Mouse (Mus musculus): ENCODE measurements around the gene Prima1. TPM values are rescaled to one million over a fixed set of nuclear protein-coding genes. Genes with fewer than 3 reads are reported as not detected.

Prima1 gene
- polyA plus RNA-seq, 1 experiment from 2014 or later, result 0.95 TPM

GRCm38 (mm10) chr12:103214797-103215196 lies 27.2 kb downstream of the Prima1 start:
- no peak for ATAC-seq (replicated peaks; ENCODE audit: low FRiP score)
- no peak overlapping the region for H3K27ac ChIP-seq (ENCODE audit: low read depth, low read length)

GRCm38 (mm10) chr12:103214270-103214669 lies 27.7 kb downstream of the Prima1 start:
- Histone ChIP-seq H3K27ac (ENCODE audit: low read depth, low read length) (no peak overlapping the region), H3K4me3 (ENCODE audit: low read depth, low read length) (no peak overlapping the region), H3K9me3 (ENCODE audit: control insufficient read depth, low read length) (no peaks in the 10 kb centered on the region), H3K4me2 (ENCODE audit: low read depth, low read length, severe bottlenecking) (no peak overlapping the region), H3K36me3 (ENCODE audit: control insufficient read depth, insufficient read depth, low read length) (no peaks in the 10 kb centered on the region), H3K4me1 (replicated peaks; ENCODE audit: control insufficient read depth, insufficient read depth, low read length) (no peaks in the 10 kb centered on the region; the same call in 1 of the 2 replicates), H3K9ac (ENCODE audit: low read length) (no peak overlapping the region), H3K27me3 (ENCODE audit: control insufficient read depth, insufficient read depth, low read length) (no peaks in the 10 kb centered on the region)
- no peak for DNase-seq (ENCODE audit: low spot score)
- 60% methylated on average over 10 of the region's 10 CpGs for WGBS
- ATAC-seq (replicated peaks; ENCODE audit: low FRiP score), result no peak

More at GRCm38 (mm10) chr12:103214797-103215196, 27.2 kb downstream of the Prima1 start:
- H3K36me3 ChIP-seq (ENCODE audit: control insufficient read depth, insufficient read depth, low read length), result no peaks in the 10 kb centered on the region
- WGBS, result 84% methylated on average over 2 of the region's 2 CpGs
- no peaks in the 10 kb centered on the region for H3K27me3 ChIP-seq (ENCODE audit: control insufficient read depth, insufficient read depth, low read length)
- no peaks in the 10 kb centered on the region for H3K9me3 ChIP-seq (ENCODE audit: control insufficient read depth, low read length)
- no peak overlapping the region for H3K4me3 ChIP-seq (ENCODE audit: low read depth, low read length)
- H3K9ac ChIP-seq (ENCODE audit: low read length), result no peak overlapping the region
- H3K4me2 ChIP-seq (ENCODE audit: low read depth, low read length, severe bottlenecking), result no peak overlapping the region
- no peak for DNase-seq (ENCODE audit: low spot score)
- H3K4me1 ChIP-seq (replicated peaks; ENCODE audit: control insufficient read depth, insufficient read depth, low read length), result no peaks in the 10 kb centered on the region; the same call in 1 of the 2 replicates

DNA sequence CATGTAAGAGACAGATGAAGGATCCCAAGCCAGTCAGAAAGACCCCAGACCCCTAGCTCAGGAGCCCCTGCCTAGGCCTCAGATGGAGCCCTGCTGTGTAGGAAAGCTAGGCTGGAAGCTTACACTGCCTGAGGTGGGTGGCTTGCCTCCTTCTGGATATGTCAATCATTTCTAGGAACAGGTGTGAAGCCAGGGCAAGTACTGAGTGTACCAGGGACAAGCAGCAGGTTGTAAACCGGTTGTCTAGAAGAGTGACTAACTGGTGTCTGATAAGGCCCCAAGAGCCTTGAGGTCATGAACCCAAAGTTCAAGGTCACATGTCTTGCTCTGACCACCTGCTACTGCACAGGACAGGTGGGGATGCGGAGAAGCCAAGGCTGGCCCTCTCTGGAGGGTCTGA lies 28.4 kb downstream of the Prima1 start:
- Histone ChIP-seq H3K9ac (ENCODE audit: low read length) (no peak overlapping the region), H3K36me3 (ENCODE audit: control insufficient read depth, insufficient read depth, low read length) (no peaks in the 10 kb centered on the region), H3K27ac (ENCODE audit: low read depth, low read length) (no peak overlapping the region), H3K9me3 (ENCODE audit: control insufficient read depth, low read length) (no peaks in the 10 kb centered on the region), H3K4me1 (replicated peaks; ENCODE audit: control insufficient read depth, insufficient read depth, low read length) (no peaks in the 10 kb centered on the region; the same call in 1 of the 2 replicates), H3K4me3 (ENCODE audit: low read depth, low read length) (no peak overlapping the region), H3K27me3 (ENCODE audit: control insufficient read depth, insufficient read depth, low read length) (no peaks in the 10 kb centered on the region), H3K4me2 (ENCODE audit: low read depth, low read length, severe bottlenecking) (no peak overlapping the region)
- WGBS, result 95% methylated on average over 2 of the region's 2 CpGs
- ATAC-seq (replicated peaks; ENCODE audit: low FRiP score) (no peak), DNase-seq (ENCODE audit: low spot score) (no peak)

GRCm38 (mm10) chr12:103211078-103211477 lies 30.9 kb downstream of the Prima1 start:
- Histone ChIP-seq H3K9me3 (ENCODE audit: control insufficient read depth, low read length) (no peaks in the 10 kb centered on the region), H3K36me3 (ENCODE audit: control insufficient read depth, insufficient read depth, low read length) (no peaks in the 10 kb centered on the region), H3K4me1 (replicated peaks; ENCODE audit: control insufficient read depth, insufficient read depth, low read length) (no peaks in the 10 kb centered on the region; the same call in 1 of the 2 replicates), H3K4me3 (ENCODE audit: low read depth, low read length) (no peak overlapping the region), H3K27ac (ENCODE audit: low read depth, low read length) (no peak overlapping the region), H3K27me3 (ENCODE audit: control insufficient read depth, insufficient read depth, low read length) (no peaks in the 10 kb centered on the region), H3K4me2 (ENCODE audit: low read depth, low read length, severe bottlenecking) (no peak overlapping the region), H3K9ac (ENCODE audit: low read length) (no peak overlapping the region)
- ATAC-seq (replicated peaks; ENCODE audit: low FRiP score), result no peak; the same call in 1 of the 2 replicates
- DNase-seq (ENCODE audit: low spot score), result no peak
- 55% methylated on average over 5 of the region's 5 CpGs for whole genome bisulfite sequencing

DNA sequence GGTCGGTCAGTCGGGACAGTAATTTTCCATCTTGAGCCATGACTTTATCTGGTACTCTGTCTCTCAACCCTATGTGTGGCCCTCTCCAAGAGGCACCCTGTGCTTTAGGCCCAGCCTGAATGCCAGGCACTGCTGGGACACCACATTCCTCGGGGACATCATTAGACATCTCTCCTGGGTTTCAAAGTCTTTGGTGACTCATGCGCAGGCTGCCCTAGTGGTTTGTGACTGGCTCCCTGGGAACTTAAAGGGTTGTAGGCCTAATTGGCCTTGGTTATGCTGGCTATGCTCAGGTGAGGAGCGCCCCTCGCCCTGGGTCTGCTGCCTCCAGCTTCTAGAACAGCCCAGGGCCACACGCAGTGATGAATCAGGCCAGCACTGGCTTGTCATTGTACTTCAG lies 32.4 kb downstream of the Prima1 start:
- H3K27me3 ChIP-seq (ENCODE audit: control insufficient read depth, insufficient read depth, low read length), result no peaks in the 10 kb centered on the region
- H3K9ac ChIP-seq (ENCODE audit: low read length), result no peak overlapping the region
- H3K27ac ChIP-seq (ENCODE audit: low read depth, low read length), result no peak overlapping the region
- no peak overlapping the region for H3K4me2 ChIP-seq (ENCODE audit: low read depth, low read length, severe bottlenecking)
- no peak overlapping the region for H3K4me3 ChIP-seq (ENCODE audit: low read depth, low read length)
- H3K4me1 ChIP-seq (replicated peaks; ENCODE audit: control insufficient read depth, insufficient read depth, low read length), result no peaks in the 10 kb centered on the region; the same call in 1 of the 2 replicates
- H3K36me3 ChIP-seq (ENCODE audit: control insufficient read depth, insufficient read depth, low read length), result no peaks in the 10 kb centered on the region
- 93% methylated on average over 7 of the region's 7 CpGs for WGBS
- DNase-seq (ENCODE audit: low spot score) (no peak), ATAC-seq (replicated peaks; ENCODE audit: low FRiP score) (no peak)
- no peaks in the 10 kb centered on the region for H3K9me3 ChIP-seq (ENCODE audit: control insufficient read depth, low read length)

DNA sequence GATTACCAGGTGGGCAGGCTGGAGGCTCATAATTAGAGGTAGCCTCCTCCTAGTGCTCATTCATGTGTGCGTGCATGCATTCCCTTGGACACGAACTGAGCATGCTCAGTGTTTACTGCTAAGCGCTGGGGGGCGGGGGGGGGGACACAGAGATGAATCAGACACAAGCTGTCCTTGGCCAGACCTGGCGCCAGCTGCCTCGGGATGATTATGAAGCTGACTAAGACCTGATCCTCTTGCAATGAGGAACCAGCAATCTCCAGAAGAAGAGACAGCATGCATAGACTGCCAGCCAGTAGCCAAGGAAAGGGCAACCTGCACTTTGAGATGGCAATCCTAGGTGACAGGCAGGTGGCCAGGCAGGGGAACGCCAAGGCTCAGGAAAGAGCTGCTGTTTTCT lies 36.4 kb downstream of the Prima1 start:
- Histone ChIP-seq H3K4me2 (ENCODE audit: low read depth, low read length, severe bottlenecking) (no peak overlapping the region), H3K4me3 (ENCODE audit: low read depth, low read length) (no peak overlapping the region), H3K4me1 (replicated peaks; ENCODE audit: control insufficient read depth, insufficient read depth, low read length) (peaks cover 5% of the 10 kb centered on the region; the same call in 1 of the 2 replicates), H3K9me3 (ENCODE audit: control insufficient read depth, low read length) (no peaks in the 10 kb centered on the region), H3K9ac (ENCODE audit: low read length) (no peak overlapping the region), H3K36me3 (ENCODE audit: control insufficient read depth, insufficient read depth, low read length) (no peaks in the 10 kb centered on the region), H3K27ac (ENCODE audit: low read depth, low read length) (no peak overlapping the region), H3K27me3 (ENCODE audit: control insufficient read depth, insufficient read depth, low read length) (no peaks in the 10 kb centered on the region)
- DNase-seq (ENCODE audit: low spot score) (no peak), ATAC-seq (replicated peaks; ENCODE audit: low FRiP score) (no peak)
- 80% methylated on average over 7 of the region's 7 CpGs for WGBS

- Histone ChIP-seq H3K4me1 (replicated peaks; ENCODE audit: control insufficient read depth, insufficient read depth, low read length) (peaks cover 5% of the 10 kb centered on the region; the same call in 1 of the 2 replicates), H3K9me3 (ENCODE audit: control insufficient read depth, low read length) (no peaks in the 10 kb centered on the region), H3K4me3 (ENCODE audit: low read depth, low read length) (no peak overlapping the region), H3K27me3 (ENCODE audit: control insufficient read depth, insufficient read depth, low read length) (no peaks in the 10 kb centered on the region), H3K36me3 (ENCODE audit: control insufficient read depth, insufficient read depth, low read length) (no peaks in the 10 kb centered on the region), H3K27ac (ENCODE audit: low read depth, low read length) (no peak overlapping the region), H3K4me2 (ENCODE audit: low read depth, low read length, severe bottlenecking) (no peak overlapping the region), H3K9ac (ENCODE audit: low read length) (no peak overlapping the region)
- peak; percentile 59 for DNase-seq (ENCODE audit: low spot score)
- WGBS, result 32% methylated on average over 11 of the region's 11 CpGs
- ATAC-seq (replicated peaks; ENCODE audit: low FRiP score), result peak; percentile 69
Measured at GRCm38 (mm10) chr12:103202592-103203544, 39.1 kb downstream of the Prima1 start.

- WGBS, result 69% methylated on average over 5 of the region's 5 CpGs
- Histone ChIP-seq H3K36me3 (ENCODE audit: control insufficient read depth, insufficient read depth, low read length) (no peaks in the 10 kb centered on the region), H3K9me3 (ENCODE audit: control insufficient read depth, low read length) (no peaks in the 10 kb centered on the region), H3K4me1 (replicated peaks; ENCODE audit: control insufficient read depth, insufficient read depth, low read length) (no peaks in the 10 kb centered on the region), H3K4me2 (ENCODE audit: low read depth, low read length, severe bottlenecking) (no peak overlapping the region), H3K4me3 (ENCODE audit: low read depth, low read length) (no peak overlapping the region), H3K27me3 (ENCODE audit: control insufficient read depth, insufficient read depth, low read length) (no peaks in the 10 kb centered on the region), H3K9ac (ENCODE audit: low read length) (no peak overlapping the region), H3K27ac (ENCODE audit: low read depth, low read length) (no peak overlapping the region)
- ATAC-seq (replicated peaks; ENCODE audit: low FRiP score), result no peak
- no peak for DNase-seq (ENCODE audit: low spot score)
Measured at GRCm38 (mm10) chr12:103192996-103193395, 49.0 kb downstream of the Prima1 start.

Data from forebrain, embryonic 11.5 days (tissue).